Mouse (Mus musculus): ENCODE measurements at regions not wholly inside any gene's neighbourhood (a gene's known extent, or its start where the extent isn't known, plus 50 kb on each side); places are given as distances from the start of the nearest gene placed in this dataset.

DNA sequence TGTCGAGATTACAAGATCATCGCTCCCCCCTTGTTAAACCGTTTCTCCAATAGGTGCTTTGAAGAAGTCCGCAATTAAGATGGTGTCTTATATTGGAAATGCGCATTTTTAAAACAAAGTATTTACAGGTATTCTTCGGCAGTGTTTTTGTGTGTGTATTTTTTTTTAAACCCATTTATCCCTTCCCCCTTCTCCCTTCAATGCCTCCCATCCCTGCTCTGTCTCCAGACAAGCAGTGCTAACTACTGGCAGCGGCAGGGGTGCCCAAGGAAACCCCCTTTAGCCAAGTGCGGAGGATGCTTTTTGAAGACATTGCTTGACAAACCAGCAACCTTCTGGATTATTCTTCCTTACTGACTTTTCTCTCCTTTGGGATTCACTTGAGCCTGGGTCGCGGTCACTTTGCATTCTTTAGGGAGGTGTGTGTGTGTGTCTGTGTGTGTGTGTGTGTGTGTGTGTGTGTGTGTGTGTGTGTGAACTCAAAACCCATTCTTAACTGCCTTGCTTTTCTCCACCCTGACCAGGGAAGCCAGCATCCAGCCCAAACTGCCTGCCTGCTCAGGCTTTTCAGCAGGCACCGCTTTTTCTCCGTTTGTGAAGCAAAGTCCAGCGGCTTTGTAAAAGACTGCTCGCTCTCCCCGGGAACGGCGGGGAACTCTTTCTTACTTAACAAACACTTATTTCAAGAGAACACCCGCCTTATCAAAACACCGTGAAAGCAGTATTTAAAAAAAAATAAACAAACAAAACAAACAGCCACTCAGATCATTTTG lies 368.5 kb downstream of the Vrk1 start:
- 27% methylated on average over 19 of the region's 19 CpGs for WGBS
- no peak for DNase-seq (ENCODE audit: low read depth, low spot score)

DNA sequence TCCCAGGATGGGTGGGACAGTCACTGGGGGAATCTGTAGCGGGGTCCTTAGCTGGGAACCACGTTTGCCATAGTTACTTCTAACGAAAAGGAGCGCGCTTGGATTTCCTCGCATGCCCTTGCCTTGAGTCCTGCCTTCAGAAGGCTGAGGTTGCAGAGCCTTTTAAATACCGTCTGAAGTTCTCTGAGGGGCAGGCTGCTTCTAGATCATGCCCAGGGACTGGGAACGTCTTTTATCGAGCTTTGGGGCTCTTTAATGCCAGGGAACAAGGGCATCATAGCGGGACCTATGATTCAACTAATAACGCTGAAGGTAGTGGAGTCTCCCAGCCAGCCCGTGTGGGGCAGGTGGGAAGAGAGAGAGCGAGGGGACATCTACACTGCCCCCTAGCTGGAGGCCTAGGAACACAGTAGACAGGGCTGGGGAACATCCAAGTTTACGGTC lies 369.1 kb downstream of the Vrk1 start:
- 3% methylated on average over 14 of the region's 14 CpGs for WGBS
- DNase-seq (ENCODE audit: low read depth, low spot score), result no peak

DNA sequence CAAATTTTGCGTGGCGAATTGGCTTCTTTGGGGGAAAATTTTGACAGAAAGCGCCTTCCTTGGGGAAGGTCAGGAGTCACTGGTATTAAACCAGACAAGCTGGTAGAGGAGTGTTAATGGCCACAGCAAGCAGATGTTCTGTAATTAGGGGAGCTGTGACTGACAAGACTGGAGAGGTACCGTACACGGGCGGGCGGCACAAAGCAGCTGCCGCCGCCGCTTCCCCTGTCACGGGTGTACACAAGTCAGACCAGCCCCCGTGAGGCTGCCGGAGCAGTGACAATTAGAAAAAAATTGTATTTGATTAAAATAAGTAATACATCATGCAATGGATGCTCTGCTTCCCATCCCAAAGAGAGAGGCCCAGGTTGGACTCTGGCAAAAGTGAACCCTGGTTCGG lies 369.8 kb downstream of the Vrk1 start:
- WGBS, result 78% methylated on average over 14 of the region's 14 CpGs
- no peak for DNase-seq (ENCODE audit: low read depth, low spot score)

DNA sequence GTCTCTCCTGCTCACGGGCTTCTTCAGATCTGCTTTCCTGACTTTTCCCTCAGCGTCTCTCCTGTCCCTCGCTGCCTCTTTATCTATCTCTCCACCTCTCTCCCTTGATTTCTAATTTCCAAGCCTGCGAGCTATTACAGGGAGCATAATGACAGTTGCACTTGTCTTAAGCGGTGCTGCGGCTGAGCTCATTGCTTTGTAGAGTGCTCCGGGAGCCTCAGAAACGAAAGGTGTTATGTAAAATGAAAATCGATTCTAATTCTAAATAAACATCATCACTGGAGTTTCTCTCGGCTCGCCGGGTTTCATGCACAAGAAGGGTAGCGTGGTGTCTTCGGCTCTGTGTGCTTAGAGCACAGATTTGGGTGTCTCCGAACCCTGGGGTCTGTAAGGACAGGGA lies 371.8 kb downstream of the Vrk1 start:
- DNase-seq (ENCODE audit: low read depth, low spot score), result no peak
- WGBS, result 83% methylated on average over 15 of the region's 15 CpGs

DNA sequence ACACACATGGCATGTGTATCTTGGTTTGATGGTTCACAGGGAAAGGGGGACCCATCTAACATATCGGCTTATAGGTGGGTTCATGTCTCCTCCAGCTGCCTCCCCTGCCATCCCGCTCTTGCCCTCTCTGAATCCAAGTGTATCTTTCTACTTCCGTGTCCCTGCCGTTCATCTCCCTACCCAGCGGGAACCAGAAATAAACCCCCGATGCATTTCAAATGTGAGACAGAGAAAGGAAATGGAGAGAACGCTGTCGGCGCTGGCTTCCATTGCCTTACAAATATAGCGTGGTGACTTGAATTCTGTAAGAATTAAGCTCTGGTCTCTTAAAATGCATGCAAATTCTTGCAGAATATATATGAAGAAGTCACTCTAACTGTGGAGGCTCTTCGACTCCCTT lies 379.2 kb downstream of the Vrk1 start:
- WGBS, result 92% methylated on average over 11 of the region's 11 CpGs
- no peak for DNase-seq (ENCODE audit: low read depth, low spot score)

- 66% methylated on average over 2 of the region's 2 CpGs for WGBS
- DNase-seq (ENCODE audit: low read depth, low spot score), result no peak
Observed at GRCm38 (mm10) chr12:106392316-106392715, 382.3 kb downstream of the Vrk1 start.

GRCm38 (mm10) chr12:106399085-106399484 lies 389.1 kb downstream of the Vrk1 start:
- WGBS, result 83% methylated on average over 17 of the region's 17 CpGs
- DNase-seq (ENCODE audit: low read depth, low spot score), result no peak

DNA sequence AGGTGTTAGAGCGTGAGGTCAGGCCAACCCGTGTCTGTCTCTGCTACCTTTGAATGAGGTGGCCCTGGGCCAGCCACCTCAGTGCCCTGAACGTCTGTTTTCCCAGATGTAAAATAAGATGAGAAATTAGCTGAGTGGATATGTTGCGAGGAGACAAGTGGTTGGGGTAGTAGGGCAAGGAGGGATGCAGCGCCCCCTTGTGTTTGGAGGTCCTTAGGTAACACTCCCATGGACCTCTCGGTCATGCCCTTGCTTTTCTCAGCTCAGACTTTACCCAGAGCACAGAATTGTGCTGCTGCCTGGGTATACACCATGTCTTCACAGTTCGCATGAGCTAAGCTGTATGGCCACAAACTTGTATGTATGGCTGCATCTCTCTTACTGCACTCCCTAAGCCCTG lies 401.0 kb downstream of the Vrk1 start:
- DNase-seq (ENCODE audit: low read depth, low spot score), result no peak
- WGBS, result 81% methylated on average over 7 of the region's 7 CpGs

DNA sequence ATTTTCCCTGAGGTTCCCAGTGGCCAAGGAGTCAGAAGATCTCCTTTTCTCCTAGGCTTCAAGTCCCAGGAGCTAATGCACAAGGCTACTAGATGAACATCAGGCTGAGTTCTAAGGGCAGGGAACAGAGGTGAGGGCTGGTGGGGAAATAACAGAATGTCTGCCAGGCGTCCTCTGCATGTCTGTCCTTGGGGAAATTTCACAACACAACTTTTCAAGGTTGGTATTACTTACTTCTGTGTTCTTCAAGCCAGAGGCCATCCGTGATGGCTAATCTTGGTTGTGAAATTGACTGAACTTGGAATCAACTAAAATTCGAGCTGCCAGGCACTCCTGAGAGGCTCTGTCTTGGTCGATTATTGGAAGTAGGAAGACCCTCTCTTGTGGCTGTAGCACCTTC lies 416.6 kb downstream of the Vrk1 start:
- no peak for DNase-seq (ENCODE audit: low read depth, low spot score)
- WGBS, result 59% methylated on average over 4 of the region's 4 CpGs

GRCm38 (mm10) chr12:106429991-106430390 lies 420.0 kb downstream of the Vrk1 start:
- no peak for DNase-seq (ENCODE audit: low read depth, low spot score)
- WGBS, result 33% methylated on average over 7 of the region's 7 CpGs

DNA sequence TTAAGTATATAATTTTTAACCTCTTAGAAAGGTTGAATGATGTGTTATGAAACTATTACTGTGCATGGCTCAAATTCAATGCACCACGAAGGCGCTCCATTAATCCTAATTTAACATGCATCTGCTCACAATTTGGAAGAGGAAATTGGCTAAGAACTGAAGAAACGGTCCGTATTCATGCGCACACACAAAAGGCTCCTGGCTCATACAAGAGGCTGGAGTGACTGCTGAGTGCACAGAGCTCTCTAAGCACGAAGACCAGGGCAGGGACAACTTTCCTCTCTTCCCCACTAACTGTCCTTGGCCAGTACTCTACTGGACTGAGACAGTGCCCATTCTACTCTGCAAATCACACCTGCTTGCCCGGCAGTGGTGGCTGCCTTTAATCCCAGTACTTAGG lies 435.1 kb downstream of the Vrk1 start:
- DNase-seq (ENCODE audit: low read depth, low spot score), result no peak
- WGBS, result 82% methylated on average over 7 of the region's 7 CpGs

DNA sequence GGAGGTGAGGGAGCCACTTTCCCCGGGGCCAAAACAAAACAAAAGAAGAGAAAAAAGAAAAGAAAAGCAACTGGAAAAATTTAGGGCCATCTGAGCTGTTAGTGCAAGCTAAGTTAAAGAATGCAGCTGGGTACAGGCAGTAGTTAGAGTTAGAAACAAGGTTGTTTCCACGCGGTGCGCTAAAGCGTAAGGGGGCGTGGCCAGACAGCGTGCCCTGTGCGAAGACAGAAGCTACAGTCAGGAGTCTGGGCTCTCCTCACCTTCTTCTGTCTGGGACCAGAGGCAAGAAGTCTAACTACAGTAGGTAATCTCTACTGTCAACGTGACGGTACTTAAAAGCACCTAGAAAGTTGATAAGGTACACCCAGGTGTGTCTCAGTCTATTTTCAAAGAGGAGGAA lies 435.9 kb downstream of the Vrk1 start:
- 57% methylated on average over 10 of the region's 10 CpGs for WGBS
- DNase-seq (ENCODE audit: low read depth, low spot score), result no peak

DNA sequence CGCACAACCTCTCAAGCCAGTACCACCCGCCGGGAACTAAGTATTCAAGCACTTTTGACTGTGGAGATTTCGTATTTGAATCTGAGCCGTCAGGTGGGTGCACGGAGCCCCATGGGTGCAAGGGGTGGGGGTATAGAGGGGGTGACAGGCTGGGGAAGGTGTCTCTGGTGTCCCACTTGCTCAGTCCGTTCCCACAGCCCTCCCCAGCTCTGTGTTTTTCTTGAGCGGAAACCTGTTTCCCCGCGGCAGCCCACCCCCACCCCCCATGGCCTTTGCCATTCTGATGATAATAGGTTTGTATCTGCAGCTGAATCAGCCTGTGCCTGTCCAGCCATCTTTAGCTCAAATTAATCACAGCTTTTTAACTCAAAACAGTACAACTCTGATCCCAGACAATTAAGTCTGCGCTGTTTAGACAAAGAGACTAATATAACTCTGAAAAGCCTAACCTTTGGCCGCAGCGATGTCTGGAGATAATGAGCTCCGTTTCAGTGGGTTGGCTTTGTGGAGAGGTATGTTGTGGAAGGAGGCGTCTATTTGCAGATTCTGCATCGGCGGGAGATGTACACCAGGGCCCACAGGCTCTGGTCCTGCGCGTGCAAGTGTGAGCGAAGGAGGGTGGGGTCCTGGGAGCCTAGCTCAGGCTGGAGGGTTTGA lies 437.0 kb downstream of the Vrk1 start:
- DNase-seq (ENCODE audit: low read depth, low spot score), result no peak
- 76% methylated on average over 20 of the region's 20 CpGs for WGBS

DNA sequence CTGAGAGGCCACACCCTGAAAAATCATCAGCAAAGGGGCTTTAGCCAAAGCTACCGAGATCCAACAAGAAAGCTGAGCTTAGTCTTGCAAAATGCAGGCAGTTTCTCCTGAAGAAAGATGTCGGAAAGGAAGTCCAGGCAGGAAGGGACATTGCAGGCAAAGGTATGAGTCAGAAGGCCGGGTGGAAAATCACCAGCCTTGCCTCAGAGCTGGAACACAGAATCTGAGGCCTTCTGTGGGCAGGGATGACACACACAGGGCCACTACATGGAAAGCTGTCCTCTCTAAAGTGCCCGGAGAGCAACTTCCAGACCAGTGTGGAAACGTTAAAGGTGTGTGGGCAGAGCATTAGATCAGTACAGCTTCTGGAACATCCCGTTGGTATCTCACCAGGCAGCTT lies 438.5 kb downstream of the Vrk1 start:
- 73% methylated on average over 6 of the region's 6 CpGs for WGBS

GRCm38 (mm10) chr12:106453491-106453890 lies 443.5 kb downstream of the Vrk1 start:
- WGBS, result 72% methylated on average over 13 of the region's 13 CpGs
- DNase-seq (ENCODE audit: low read depth, low spot score), result no peak

More for the DNA sequence above, 438.5 kb downstream of the Vrk1 start:
- no peak for DNase-seq (ENCODE audit: low read depth, low spot score)

DNA sequence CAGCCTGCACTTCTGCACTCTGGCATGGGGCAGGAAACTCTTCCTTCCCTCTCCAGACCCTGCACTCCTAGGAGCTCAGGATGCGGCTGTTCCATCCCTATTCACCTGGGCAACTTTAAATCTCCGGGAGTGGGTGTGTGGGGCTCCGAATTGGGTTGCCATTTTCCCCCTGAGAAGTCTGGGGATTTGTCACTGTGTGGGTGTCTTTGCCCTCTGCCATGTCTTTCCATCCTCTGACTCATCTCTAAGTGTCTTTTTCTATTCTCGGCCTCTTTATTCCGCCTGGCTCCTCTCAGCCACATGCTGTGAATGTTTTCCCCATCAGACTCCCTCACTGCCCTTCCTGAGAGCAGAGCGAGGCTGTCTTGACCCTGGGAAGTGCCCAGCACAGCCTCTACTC lies 448.2 kb downstream of the Vrk1 start:
- no peak for DNase-seq (ENCODE audit: low read depth, low spot score)
- 61% methylated on average over 6 of the region's 6 CpGs for WGBS

GRCm38 (mm10) chr12:106460650-106461049 lies 450.6 kb downstream of the Vrk1 start:
- 76% methylated on average over 7 of the region's 7 CpGs for WGBS

DNA sequence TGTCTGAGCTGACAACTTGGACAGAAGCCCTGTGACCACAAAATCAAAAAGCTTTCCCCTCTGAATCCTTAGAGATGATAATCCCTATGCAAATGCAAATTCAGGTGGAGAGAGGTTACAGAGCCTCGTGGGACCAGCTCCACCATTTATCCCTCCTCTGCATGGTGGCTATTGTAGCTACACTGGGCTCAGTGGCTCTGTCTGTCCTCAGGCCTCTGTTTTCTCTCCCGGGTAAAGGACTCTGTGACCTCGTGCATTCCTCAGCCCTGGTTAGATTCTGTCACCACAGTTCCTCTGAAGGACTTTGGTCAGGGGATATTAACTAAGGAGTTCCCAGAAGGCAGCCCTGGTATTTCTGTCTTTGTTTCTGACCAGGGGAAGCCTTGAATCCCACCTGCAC lies 452.3 kb downstream of the Vrk1 start:
- DNase-seq (ENCODE audit: low read depth, low spot score), result no peak
- WGBS, result 23% methylated on average over 3 of the region's 3 CpGs

More at GRCm38 (mm10) chr12:106460650-106461049, 450.6 kb downstream of the Vrk1 start:
- DNase-seq (ENCODE audit: low read depth, low spot score), result no peak

DNA sequence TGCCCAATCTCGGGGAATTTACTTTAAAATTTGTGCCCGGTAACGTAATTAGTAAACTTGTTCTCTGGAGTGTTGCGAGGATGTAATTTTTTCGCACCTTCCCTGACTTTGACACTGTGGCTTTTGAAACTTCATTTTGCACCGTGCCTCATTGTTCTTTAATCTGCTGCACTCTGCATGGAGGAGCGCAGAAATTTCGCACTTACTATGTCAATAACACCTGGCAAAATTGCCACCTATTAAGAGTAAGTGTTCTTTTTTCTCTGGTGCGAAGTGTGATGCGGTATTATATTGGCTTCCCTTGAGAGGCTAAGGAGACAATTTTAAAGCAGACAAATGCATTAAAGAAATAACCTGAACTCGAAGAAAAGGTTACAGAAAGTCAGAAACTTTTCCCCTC lies 454.7 kb downstream of the Vrk1 start:
- DNase-seq (ENCODE audit: low read depth, low spot score), result no peak
- WGBS, result 18% methylated on average over 11 of the region's 11 CpGs

DNA sequence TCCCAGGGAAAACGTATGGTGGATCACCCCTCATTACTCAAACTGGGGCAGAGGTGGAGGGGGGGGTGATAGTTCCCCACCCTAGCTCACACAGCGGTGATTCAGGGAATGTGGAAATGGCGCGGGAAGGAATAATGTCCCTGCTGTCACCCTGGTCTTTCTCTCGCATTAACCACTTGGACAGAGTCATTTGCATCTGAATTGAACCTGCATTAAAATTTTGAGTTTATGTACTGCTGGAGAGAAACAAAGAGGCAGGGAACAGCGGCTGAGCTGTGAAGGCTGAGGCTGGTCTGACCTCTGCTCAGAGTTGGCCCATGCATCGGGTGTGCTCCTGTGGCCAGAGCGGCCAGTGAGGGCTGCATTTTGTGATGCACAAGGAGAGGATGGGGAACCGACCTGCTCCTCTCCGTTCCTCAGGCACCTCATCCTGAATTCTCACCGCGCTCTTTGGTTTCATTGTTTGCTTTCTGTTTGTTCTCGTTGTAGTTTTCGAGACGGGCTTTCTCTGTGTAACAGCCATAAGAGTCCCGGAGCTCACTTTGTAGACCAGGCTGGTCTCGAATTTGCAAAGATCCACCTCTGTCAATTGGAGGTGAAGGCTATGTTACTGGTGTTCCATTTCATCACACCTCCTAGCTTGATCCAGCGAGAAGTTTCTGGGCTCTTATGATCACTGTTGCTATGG lies 458.3 kb downstream of the Vrk1 start:
- no peak for DNase-seq (ENCODE audit: low read depth, low spot score)
- 49% methylated on average over 18 of the region's 18 CpGs for WGBS

Data from large intestine, adult 2 months (tissue).